Mouse (Mus musculus): ENCODE measurements around the gene Mpst.

DNA sequence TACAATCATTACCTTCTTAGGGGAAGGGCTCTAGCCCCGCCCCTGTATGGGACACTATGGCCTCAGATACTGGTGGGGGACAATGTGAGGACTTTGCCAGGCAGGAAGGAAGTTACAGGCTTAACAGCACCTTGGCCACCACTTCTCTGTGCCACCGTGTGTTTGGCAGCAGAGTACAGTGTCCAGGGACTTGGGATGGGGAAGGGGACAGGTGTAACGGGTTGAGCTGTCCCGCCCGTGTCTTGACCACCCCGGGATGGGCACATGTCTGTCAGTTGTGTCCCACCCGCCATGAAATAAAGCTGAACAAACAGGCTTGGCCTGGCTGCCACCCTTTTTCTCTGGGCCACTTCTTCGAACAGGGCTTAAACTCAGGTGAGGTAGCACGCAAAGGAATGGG lies 32.8 kb downstream of the Mpst start:
- no peak for TF ChIP-seq CTCF (IDR thresholded peaks at IDR 0.05; ENCODE audit: control insufficient read depth, insufficient read depth, insufficient replicate concordance, low read depth, low read length)
- no peak for TF ChIP-seq POLR2A (IDR thresholded peaks at IDR 0.05; ENCODE audit: control insufficient read depth, low read depth, low read length)

Data from testis, adult 2 months (tissue).